Mouse (Mus musculus) lung, postnatal 0 days (tissue): ENCODE measurements around the gene Adamts13.
A peak's percentile ranks its signal among the peaks of the same experiment; 100 is the strongest.

Source experiments
- CTCF ChIP-seq: IDR thresholded peaks from 2 replicates; pipeline ENCODE4 v1.5.1; 2016; ENCODE audit warnings: antibody characterized with exemption, mild to moderate bottlenecking
- EP300 ChIP-seq: IDR thresholded peaks from 2 replicates; pipeline ENCODE4 v1.6.1; 2016; ENCODE audit warnings: antibody characterized with exemption, mild to moderate bottlenecking, control low read depth

- TF ChIP-seq CTCF: 0 out of 2 replicates have a peak, but pooled peaks have one; percentile 6
- TF ChIP-seq EP300: peak; percentile 94
These were observed 73.0 kb downstream of the Adamts13 start for GRCm38 (mm10) chr2:27045979-27046770.
